Mouse (Mus musculus) embryonic facial prominence, embryonic 13.5 days (tissue): Measurements from ENCODE around the gene Pabpn1l. TPM values are rescaled to one million over a fixed set of nuclear protein-coding genes. Genes with fewer than 3 reads are reported as not detected.
A peak's percentile ranks its signal among the peaks of the same experiment; 100 is the strongest.
"Not testable (repeated sequence)": the region's sequence is repeated elsewhere in the genome, so short reads cannot be mapped to it uniquely, and the experiment has no call there.

ENCODE experiments used
- ATAC-seq: fragments of 200-750 bp; cut with Nextera tagmentation; 2 replicates; pipeline ENCODE4 v1.8.0; 2017; ENCODE audit warnings: low read depth; ENCODE audit not compliant: insufficient number of reproducible peaks, insufficient read depth, low FRiP score, low TSS enrichment
- H3K27ac ChIP-seq: fragments of 300-500 bp; sonication (generic); 2 replicates; pipeline ENCODE4 v1.5.1; 2015; ENCODE audit warnings: moderate library complexity, mild to moderate bottlenecking, inconsistent platforms
- H3K27me3 ChIP-seq: fragments of 300-500 bp; sonication (generic); 2 replicates; pipeline ENCODE4 v1.6.1; 2015; ENCODE audit warnings: mild to moderate bottlenecking, inconsistent platforms
- H3K36me3 ChIP-seq: fragments of 300-500 bp; sonication (generic); 2 replicates; pipeline ENCODE4 v1.6.1; 2015; ENCODE audit warnings: mild to moderate bottlenecking, inconsistent platforms
- H3K4me1 ChIP-seq: fragments of 300-500 bp; sonication (generic); 2 replicates; pipeline ENCODE4 v1.6.1; 2015; ENCODE audit warnings: inconsistent platforms
- H3K4me2 ChIP-seq: fragments of 300-500 bp; sonication (generic); 2 replicates; pipeline ENCODE4 v1.6.1; 2015; ENCODE audit warnings: moderate library complexity, mild to moderate bottlenecking, inconsistent platforms
- H3K4me3 ChIP-seq: fragments of 300-500 bp; sonication (generic); 2 replicates; pipeline ENCODE4 v1.5.1; 2015; ENCODE audit warnings: mild to moderate bottlenecking, inconsistent platforms
- H3K9ac ChIP-seq: fragments of 300-500 bp; sonication (generic); 2 replicates; pipeline ENCODE4 v1.6.1; 2015; ENCODE audit warnings: mild to moderate bottlenecking, inconsistent platforms
- H3K9me3 ChIP-seq: fragments of 300-500 bp; sonication (generic); 2 replicates; pipeline ENCODE4 v1.6.1; 2016; ENCODE audit warnings: inconsistent platforms
- WGBS: fragments of 180-500 bp; shearing (Covaris S2); methylation state at CpG from one replicate; pipeline ENCODE4 v1.1.7; 2015; ENCODE audit warnings: mixed read lengths; 5-methylcytosine and 5-hydroxymethylcytosine counted together
- polyA plus RNA-seq: library from polyadenylated mRNA; unstranded; fragments of >200 nt; fragmentation: Nextera tagmentation; extraction: Ambion mirVana; gene quantifications from 2 replicates; pipeline ENCODE4 v1.2.1, GENCODE M21; 2015

Gene Pabpn1l
- polyA plus RNA-seq, 1 experiment from 2014 or later: not detected

GRCm38 (mm10) chr8:122644175-122644954, 21.8 kb upstream of the Pabpn1l start:
- WGBS: 73% methylated on average over 6 of the region's 6 CpGs

GRCm38 (mm10) chr8:122642071-122642470, 19.5 kb upstream of the Pabpn1l start:
- H3K9me3 ChIP-seq: no peaks in the 10 kb centered on the region
- 63% methylated on average over 9 of the region's 9 CpGs for WGBS
- 0 out of 2 replicates have a peak overlapping the region, but pooled peaks have one; percentile 32 for H3K9ac ChIP-seq
- H3K27me3 ChIP-seq: peaks cover 4% of the 10 kb centered on the region; the same call in 1 of the 2 replicates
- H3K36me3 ChIP-seq: 0 out of 2 replicates have a peak, but pooled peaks cover 4% of the 10 kb centered on the region
- no peak overlapping the region for H3K27ac ChIP-seq
- no peak overlapping the region for H3K4me2 ChIP-seq
- H3K4me3 ChIP-seq: no peak overlapping the region
- peaks cover 32% of the 10 kb centered on the region for H3K4me1 ChIP-seq
- no peak for ATAC-seq

More at GRCm38 (mm10) chr8:122644175-122644954, 21.8 kb upstream of the Pabpn1l start:
- Histone ChIP-seq H3K27me3 (no peaks in the 10 kb centered on the region; the same call in 1 of the 2 replicates), H3K27ac (no peak overlapping the region), H3K4me3 (no peak overlapping the region), H3K4me2 (no peak overlapping the region), H3K9me3 (no peaks in the 10 kb centered on the region), H3K4me1 (peaks cover 33% of the 10 kb centered on the region), H3K9ac (no peak overlapping the region), H3K36me3 (no peaks in the 10 kb centered on the region)
- ATAC-seq: no peak

- no peak for ATAC-seq
- H3K9ac ChIP-seq: 0 out of 2 replicates have a peak overlapping the region, but pooled peaks have one; percentile 32
- peaks cover 33% of the 10 kb centered on the region for H3K4me1 ChIP-seq
- no peaks in the 10 kb centered on the region for H3K9me3 ChIP-seq
- no peak overlapping the region for H3K27ac ChIP-seq
- H3K36me3 ChIP-seq: 0 out of 2 replicates have a peak, but pooled peaks cover 4% of the 10 kb centered on the region
- WGBS: 67% methylated on average over 15 of the region's 15 CpGs
- H3K4me2 ChIP-seq: no peak overlapping the region
- no peak overlapping the region for H3K4me3 ChIP-seq
- peaks cover 4% of the 10 kb centered on the region; the same call in 1 of the 2 replicates for H3K27me3 ChIP-seq
These were observed 18.9 kb upstream of the Pabpn1l start for GRCm38 (mm10) chr8:122641406-122641805.

GRCm38 (mm10) chr8:122640825-122641224, 18.3 kb upstream of the Pabpn1l start:
- no peak overlapping the region for H3K27ac ChIP-seq
- H3K9ac ChIP-seq: no peak overlapping the region
- peaks cover 4% of the 10 kb centered on the region; the same call in 1 of the 2 replicates for H3K27me3 ChIP-seq
- no peaks in the 10 kb centered on the region for H3K9me3 ChIP-seq
- ATAC-seq: no peak
- H3K4me3 ChIP-seq: no peak overlapping the region
- 76% methylated on average over 4 of the region's 4 CpGs for WGBS
- H3K4me2 ChIP-seq: no peak overlapping the region
- H3K36me3 ChIP-seq: 0 out of 2 replicates have a peak, but pooled peaks cover 4% of the 10 kb centered on the region
- peaks cover 35% of the 10 kb centered on the region for H3K4me1 ChIP-seq

GRCm38 (mm10) chr8:122639521-122640248, 17.1 kb upstream of the Pabpn1l start:
- no peak overlapping the region for H3K4me3 ChIP-seq
- H3K4me2 ChIP-seq: no peak overlapping the region
- WGBS: 23% methylated on average over 16 of the region's 16 CpGs
- H3K9ac ChIP-seq: no peak overlapping the region
- peak overlapping the region; percentile 7; the same call in 1 of the 2 replicates for H3K27ac ChIP-seq
- H3K36me3 ChIP-seq: peaks cover 7% of the 10 kb centered on the region; the same call in 1 of the 2 replicates
- peaks cover 4% of the 10 kb centered on the region; the same call in 1 of the 2 replicates for H3K27me3 ChIP-seq
- peaks cover 35% of the 10 kb centered on the region for H3K4me1 ChIP-seq
- ATAC-seq: no peak
- no peaks in the 10 kb centered on the region for H3K9me3 ChIP-seq

- WGBS: 73% methylated on average over 16 of the region's 16 CpGs
- Histone ChIP-seq H3K4me1 (peaks cover 35% of the 10 kb centered on the region), H3K36me3 (peaks cover 9% of the 10 kb centered on the region), H3K9ac (no peak overlapping the region), H3K27me3 (peaks cover 4% of the 10 kb centered on the region; the same call in 1 of the 2 replicates), H3K27ac (no peak overlapping the region), H3K4me3 (no peak overlapping the region), H3K4me2 (no peak overlapping the region), H3K9me3 (no peaks in the 10 kb centered on the region)
- ATAC-seq: no peak
These were observed 16.1 kb upstream of the Pabpn1l start for GRCm38 (mm10) chr8:122638601-122639000.

GRCm38 (mm10) chr8:122637230-122637629, 14.7 kb upstream of the Pabpn1l start:
- ATAC-seq: no peak
- Histone ChIP-seq H3K4me2 (no peak overlapping the region), H3K4me1 (peaks cover 34% of the 10 kb centered on the region), H3K4me3 (no peak overlapping the region), H3K9me3 (no peaks in the 10 kb centered on the region), H3K36me3 (peaks cover 18% of the 10 kb centered on the region), H3K9ac (no peak overlapping the region), H3K27ac (no peak overlapping the region), H3K27me3 (peaks cover 4% of the 10 kb centered on the region; the same call in 1 of the 2 replicates)
- 85% methylated on average over 9 of the region's 9 CpGs for WGBS

GRCm38 (mm10) chr8:122636803-122637175, 14.2 kb upstream of the Pabpn1l start:
- Histone ChIP-seq H3K27me3 (peaks cover 4% of the 10 kb centered on the region; the same call in 1 of the 2 replicates), H3K4me1 (peaks cover 30% of the 10 kb centered on the region), H3K4me2 (no peak overlapping the region), H3K9ac (no peak overlapping the region), H3K9me3 (no peaks in the 10 kb centered on the region), H3K27ac (no peak overlapping the region), H3K36me3 (peaks cover 18% of the 10 kb centered on the region), H3K4me3 (no peak overlapping the region)
- 64% methylated on average over 9 of the region's 9 CpGs for WGBS
- ATAC-seq: no peak

- 67% methylated on average over 14 of the region's 14 CpGs for WGBS
- Histone ChIP-seq H3K36me3 (peaks cover 18% of the 10 kb centered on the region), H3K27ac (no peak overlapping the region), H3K9me3 (no peaks in the 10 kb centered on the region), H3K4me1 (peaks cover 23% of the 10 kb centered on the region), H3K27me3 (peaks cover 4% of the 10 kb centered on the region; the same call in 1 of the 2 replicates), H3K4me2 (no peak overlapping the region), H3K9ac (no peak overlapping the region), H3K4me3 (no peak overlapping the region)
- ATAC-seq: no peak
These were observed 13.6 kb upstream of the Pabpn1l start for GRCm38 (mm10) chr8:122635878-122636802.

- Histone ChIP-seq H3K36me3 (peaks cover 24% of the 10 kb centered on the region), H3K27me3 (peaks cover 12% of the 10 kb centered on the region), H3K4me2 (no peak overlapping the region), H3K9ac (no peak overlapping the region), H3K9me3 (no peaks in the 10 kb centered on the region), H3K4me3 (no peak overlapping the region), H3K4me1 (peaks cover 11% of the 10 kb centered on the region; the same call in 1 of the 2 replicates), H3K27ac (no peak overlapping the region)
- whole genome bisulfite sequencing: 94% methylated on average over 14 of the region's 14 CpGs
- no peak for ATAC-seq
These were observed 10.7 kb upstream of the Pabpn1l start for GRCm38 (mm10) chr8:122633205-122633604.

GRCm38 (mm10) chr8:122632134-122632533, 9.6 kb upstream of the Pabpn1l start:
- WGBS: 85% methylated on average over 3 of the region's 3 CpGs
- peaks cover 12% of the 10 kb centered on the region for H3K27me3 ChIP-seq
- peaks cover 21% of the 10 kb centered on the region for H3K36me3 ChIP-seq
- not testable (repeated sequence) for H3K9ac ChIP-seq, ATAC-seq, H3K4me3 ChIP-seq, H3K27ac ChIP-seq, H3K4me2 ChIP-seq, H3K9me3 ChIP-seq
- peaks cover 11% of the 10 kb centered on the region; the same call in 1 of the 2 replicates for H3K4me1 ChIP-seq
